Mouse (Mus musculus) cerebral cortex, adult 2 months (tissue): ENCODE data around the gene Phf19.

Experiments
- WGBS: fragments of 180-500 bp; shearing (Covaris S2); methylation state at CpG from one replicate; pipeline ENCODE4 v1.1.7; 2018; 5-methylcytosine and 5-hydroxymethylcytosine counted together

Phf19 gene

DNA sequence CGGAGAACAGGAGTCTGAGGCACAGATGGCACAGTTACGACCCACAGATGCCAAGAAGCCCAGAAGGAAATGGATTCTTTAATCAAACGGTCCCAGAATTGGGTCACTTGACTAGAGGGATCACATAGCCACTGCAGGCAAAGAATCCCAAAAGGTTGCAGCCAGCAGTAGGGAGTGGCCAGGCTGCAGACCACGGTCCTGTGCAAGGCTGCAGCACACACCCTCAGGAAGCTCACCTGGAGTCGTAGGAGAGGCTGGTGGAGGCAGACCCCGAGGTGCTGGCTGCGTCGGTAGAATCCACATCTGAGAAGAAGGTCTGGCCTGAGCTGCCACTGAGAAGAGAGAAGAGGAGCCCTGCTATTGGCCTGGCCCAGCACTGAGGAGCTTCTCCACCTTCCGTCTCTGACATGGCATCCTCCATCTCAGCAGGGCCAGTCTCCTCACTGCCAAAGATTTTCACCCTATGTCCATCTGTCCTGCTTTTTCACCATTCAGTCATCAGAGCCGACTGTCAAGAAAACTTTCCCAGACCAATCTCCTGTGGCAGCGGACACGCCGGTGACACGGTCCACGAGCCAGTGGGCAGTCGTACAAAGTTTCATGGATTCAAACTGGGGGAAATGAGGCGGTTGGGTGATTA is 16.9 kb downstream of the Phf19 start:
- WGBS: 84% methylated on average over 17 of the region's 17 CpGs

DNA sequence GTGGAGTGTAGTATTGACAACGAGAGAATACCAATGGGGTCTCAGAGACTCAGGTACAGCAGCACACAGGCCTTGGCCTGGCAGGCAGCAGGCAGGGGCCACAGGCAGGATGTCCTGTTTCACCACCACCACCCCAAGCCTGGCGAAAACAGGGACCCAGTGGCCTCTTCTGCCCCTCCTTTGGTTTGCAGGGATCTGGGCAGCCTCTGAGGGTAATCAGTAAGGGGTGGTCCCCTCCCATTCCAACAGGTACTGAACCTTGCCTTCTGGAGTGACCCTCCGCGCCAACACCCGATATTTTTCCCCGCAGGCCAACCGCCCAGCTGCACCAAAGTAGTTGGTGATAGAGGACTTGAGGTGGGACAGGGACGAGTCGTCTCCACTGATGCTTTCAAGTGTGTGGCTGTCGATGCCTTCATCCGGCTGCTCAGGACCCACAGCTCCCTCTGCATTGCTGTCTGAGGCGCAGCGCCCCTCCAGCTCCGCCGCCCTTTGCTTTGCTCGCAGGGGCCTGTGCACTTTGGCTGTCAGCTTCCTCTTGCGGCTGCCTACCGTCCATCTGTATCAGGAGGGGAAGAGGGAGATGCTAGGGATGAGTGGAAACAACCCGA is 18.2 kb downstream of the Phf19 start:
- 91% methylated on average over 19 of the region's 19 CpGs for WGBS

DNA sequence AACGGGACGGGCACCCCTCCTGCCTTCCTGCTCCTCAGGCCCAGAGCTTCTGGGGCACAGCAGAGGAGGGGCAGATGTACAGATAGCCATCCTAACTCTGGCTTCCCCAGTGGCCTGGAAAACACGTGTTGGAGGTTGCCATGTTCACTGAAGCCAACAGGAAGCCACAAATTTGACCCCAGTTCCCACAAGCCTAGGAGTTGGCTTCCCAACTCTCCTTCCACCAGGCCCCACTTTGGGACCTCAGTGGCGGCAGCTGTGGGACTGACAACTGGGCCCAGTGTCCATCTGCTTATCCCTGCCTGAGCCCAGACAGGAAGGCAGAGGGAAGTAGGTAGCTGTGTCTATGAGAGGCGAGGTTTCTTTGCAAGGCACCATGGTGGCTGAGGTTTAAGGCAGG is 19.9 kb downstream of the Phf19 start:
- WGBS: 87% methylated on average over 5 of the region's 5 CpGs

GRCm38 (mm10) chr2:34884186-34884585 is 29.6 kb downstream of the Phf19 start:
- WGBS: 44% methylated on average over 2 of the region's 2 CpGs

DNA sequence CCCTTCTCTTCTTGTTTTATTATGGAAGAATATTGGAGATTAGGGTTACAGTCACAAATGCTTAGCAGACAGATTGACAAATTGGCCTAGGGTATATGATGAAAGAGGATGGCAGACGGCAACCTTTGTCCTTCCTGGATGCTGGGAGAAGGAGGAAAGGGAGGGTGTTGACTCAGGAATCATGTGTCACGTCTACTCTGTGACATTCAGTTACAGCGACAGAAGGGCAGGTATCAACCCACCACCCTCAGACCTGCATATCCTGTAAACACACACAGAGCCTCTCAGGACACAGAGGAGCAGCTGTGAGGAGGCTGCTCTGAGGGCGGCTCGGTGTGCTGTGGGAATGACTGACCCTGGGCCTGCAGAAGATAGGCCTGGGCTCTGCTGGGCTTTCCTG is 30.6 kb downstream of the Phf19 start:
- WGBS: 77% methylated on average over 5 of the region's 5 CpGs

- WGBS: 96% methylated on average over 2 of the region's 2 CpGs
Measured at GRCm38 (mm10) chr2:34882757-34883156, 31.1 kb downstream of the Phf19 start.

DNA sequence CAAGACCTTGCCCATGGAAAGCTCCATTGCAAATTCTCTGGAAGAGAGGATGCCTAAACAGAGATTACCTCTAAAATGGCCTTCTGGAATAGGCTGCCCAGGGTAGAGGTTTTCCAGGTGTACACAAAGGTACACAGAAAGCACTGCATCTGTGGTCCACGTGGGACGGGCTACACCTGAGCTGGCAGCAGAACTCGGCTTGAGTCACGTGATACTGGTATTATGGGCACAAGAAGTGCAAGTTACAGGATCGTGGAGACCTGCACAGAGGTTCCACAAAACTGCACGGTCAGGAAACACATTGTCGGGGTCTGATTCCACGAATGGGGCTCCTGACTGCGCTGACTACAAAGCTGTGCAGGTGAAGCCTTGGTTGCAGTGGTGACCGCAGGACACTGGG is 33.8 kb downstream of the Phf19 start:
- WGBS: 94% methylated on average over 10 of the region's 10 CpGs

DNA sequence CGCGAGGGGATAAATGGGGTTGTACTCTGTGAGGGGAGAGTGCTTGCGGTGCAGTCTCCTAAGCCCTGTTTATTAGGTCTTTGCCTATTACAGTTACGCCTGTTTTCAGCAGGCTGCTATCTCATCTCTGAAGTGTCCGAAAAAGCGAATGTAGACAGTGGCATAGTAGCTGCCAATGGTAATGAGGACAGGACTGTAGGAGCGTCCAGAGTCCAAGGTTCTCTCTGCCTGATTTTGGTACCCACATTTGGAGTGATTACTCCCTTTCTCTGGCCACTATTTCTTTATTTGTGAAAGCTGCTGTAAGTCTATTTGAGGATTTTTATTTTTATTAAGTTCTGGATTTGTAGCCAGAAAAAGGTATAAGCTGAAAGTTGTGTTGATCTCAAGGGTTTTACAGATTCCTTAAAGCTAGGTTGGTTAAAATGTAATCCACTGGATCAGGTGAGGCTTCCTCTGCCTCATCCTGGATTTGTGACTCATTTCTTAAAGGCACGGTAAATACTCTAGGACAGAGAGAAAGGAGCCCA is 38.9 kb downstream of the Phf19 start, which contains the start of gene Psmd5:
Psmd5 (minus strand) TSS at position 153 of the 530 bp plus-strand sequence.
- 23% methylated on average over 8 of the region's 8 CpGs for WGBS

DNA sequence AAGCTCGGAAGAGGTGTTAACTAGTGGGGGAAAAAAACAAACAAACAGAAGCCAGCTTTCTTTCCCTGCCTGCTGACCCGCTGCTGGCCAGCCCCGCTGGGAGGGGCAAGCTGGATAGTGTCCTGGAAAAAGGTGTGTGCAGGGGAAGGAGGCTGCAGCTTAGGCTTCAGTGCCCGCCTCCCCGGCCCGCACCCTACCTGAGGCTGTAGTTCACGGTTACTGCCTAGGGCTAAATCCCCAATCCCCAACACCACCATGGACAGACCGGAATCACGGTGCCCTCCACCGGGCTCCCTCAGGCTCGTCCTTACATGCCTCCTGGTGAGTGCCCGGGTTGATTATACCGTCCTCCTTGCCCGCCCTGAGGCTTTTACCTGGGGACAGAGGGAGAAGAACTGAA is 39.6 kb downstream of the Phf19 start, which contains the start of gene Cutal:
Cutal (plus strand) TSS at position 126 of the 400 bp plus-strand sequence.
- 8% methylated on average over 14 of the region's 14 CpGs for WGBS

- under 1% methylated on average over 67 of the region's 67 CpGs for WGBS
Measured at GRCm38 (mm10) chr2:34870520-34871474, 43.0 kb downstream of the Phf19 start.

- WGBS: 19% methylated on average over 5 of the region's 5 CpGs
Measured at GRCm38 (mm10) chr2:34869680-34870079, 44.1 kb downstream of the Phf19 start.

GRCm38 (mm10) chr2:34857728-34858127 is 56.1 kb downstream of the Phf19 start:
- WGBS: 86% methylated on average over 8 of the region's 8 CpGs

GRCm38 (mm10) chr2:34855265-34855664 is 58.6 kb downstream of the Phf19 start:
- WGBS: 96% methylated on average over 4 of the region's 4 CpGs

DNA sequence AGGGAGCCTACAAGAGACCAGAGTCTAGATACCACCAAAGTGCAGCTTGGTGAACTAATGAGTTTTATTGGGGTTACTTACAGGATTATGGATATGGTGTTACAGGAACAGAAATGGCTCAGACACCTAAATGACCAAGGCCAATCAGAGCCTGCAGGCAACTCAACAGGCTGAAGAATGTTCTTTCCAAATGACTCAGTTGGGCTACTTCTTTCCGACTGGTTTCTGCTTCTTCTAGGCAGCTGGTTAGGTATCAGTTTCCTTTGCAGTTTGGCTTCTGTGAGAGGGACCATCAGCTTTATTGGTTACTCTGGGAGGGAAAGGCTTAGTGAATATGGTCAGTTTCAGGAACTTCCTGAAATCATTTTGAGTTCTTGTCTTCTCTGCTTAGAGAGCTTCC is 66.1 kb downstream of the Phf19 start:
- 100% methylated on average over 1 of the region's 1 CpGs for WGBS
